Mouse (Mus musculus) small intestine, adult 2 months (tissue): Measurements from ENCODE around the gene Olfr543. TPM values are rescaled to one million over a fixed set of nuclear protein-coding genes. Genes with fewer than 3 reads are reported as not detected.

Experiments used
- H3K27ac ChIP-seq: fragments of 200-500 bp; 2 replicates; pipeline ENCODE4 v1.5.1; 2012; ENCODE audit warnings: low read depth, low read length, control low read depth, inconsistent platforms; ENCODE audit not compliant: insufficient read depth
- H3K27me3 ChIP-seq: fragments of 200-500 bp; 2 replicates; pipeline ENCODE4 v1.6.1; 2012; ENCODE audit warnings: mild to moderate bottlenecking, moderate library complexity, low read length, inconsistent platforms; ENCODE audit not compliant: control insufficient read depth, insufficient read depth
- H3K36me3 ChIP-seq: fragments of 200-500 bp; 2 replicates; pipeline ENCODE4 v1.6.1; 2012; ENCODE audit warnings: mild to moderate bottlenecking, low read length, control low read depth, inconsistent platforms; ENCODE audit not compliant: control insufficient read depth, insufficient read depth
- H3K4me1 ChIP-seq: fragments of 200-500 bp; 2 replicates; pipeline ENCODE4 v1.6.1; 2012; ENCODE audit warnings: low read length, inconsistent platforms, mixed read lengths; ENCODE audit not compliant: control insufficient read depth, insufficient read depth, insufficient read length
- H3K4me3 ChIP-seq: fragments of 200-500 bp; 2 replicates; pipeline ENCODE4 v1.5.1; 2012; ENCODE audit warnings: low read depth, mild to moderate bottlenecking, control low read depth, inconsistent platforms, low read length, moderate library complexity
- CTCF ChIP-seq: fragments of 200-500 bp; IDR thresholded peaks from 2 replicates; pipeline ENCODE4 v1.5.1; 2012; ENCODE audit warnings: low read depth, mild to moderate bottlenecking, control low read depth, inconsistent platforms, low read length, moderate library complexity, mixed read lengths; ENCODE audit not compliant: insufficient replicate concordance, insufficient read length; ENCODE audit errors: extremely low read depth
- POLR2A ChIP-seq: fragments of 200-500 bp; IDR thresholded peaks from 2 replicates; pipeline ENCODE4 v1.6.1; 2012; ENCODE audit warnings: low read depth, mild to moderate bottlenecking, control low read depth, inconsistent platforms, low read length, moderate library complexity
- WGBS: fragments of 180-500 bp; shearing (Covaris S2); methylation state at CpG from one replicate; pipeline ENCODE4 v1.1.7; 2018; 5-methylcytosine and 5-hydroxymethylcytosine counted together
- polyA plus RNA-seq: library from polyadenylated mRNA; depleted of rRNA; stranded (reverse); fragments of >200 nt; gene quantifications from 2 replicates; pipeline ENCODE4 v1.2.3, GENCODE M21; 2012; rRNA removed

Olfr543 gene
- polyA plus RNA-seq, 1 experiment = not detected

DNA sequence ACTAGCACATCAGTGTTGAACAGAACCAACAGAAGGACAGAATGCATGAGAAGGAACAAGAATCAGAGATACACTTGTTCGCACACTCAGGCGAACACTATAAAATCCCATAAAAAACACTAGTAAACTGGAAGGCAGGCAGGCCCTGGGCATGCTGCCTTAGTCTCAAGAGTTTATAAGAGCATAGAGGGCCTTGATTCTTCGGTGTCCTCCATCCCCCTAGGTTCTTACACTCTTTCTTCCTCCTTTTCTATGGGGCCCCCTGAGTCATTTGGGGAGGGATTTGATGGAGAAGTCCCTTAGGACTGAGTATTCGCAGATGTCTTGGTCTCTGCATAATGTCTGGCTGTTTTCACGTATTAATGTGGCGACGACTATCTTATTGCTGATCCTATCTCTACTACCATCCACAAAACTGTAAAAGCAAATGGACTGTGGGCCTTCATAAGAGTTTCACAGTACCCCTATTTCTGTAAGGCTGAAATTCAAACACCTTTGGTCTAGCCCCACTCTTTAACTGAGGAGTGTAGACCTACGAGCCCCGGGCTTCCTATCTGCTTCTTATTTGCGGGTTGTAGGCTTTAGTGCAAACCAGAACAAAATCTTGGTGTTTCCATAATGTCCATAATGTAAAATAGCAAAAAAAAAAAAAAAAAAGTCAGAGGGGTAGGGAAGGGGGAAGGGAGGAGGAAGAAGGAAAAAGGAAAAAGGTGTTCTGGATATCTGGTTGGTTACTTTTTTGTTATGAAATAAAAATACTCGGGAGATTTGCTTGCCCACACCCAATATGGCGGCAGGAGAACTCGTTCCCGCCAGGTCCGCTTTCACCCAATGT lies 40.4 kb downstream of the Olfr543 start:
- Histone ChIP-seq H3K4me3 (peak overlapping the region; percentile 94), H3K27me3 (no peaks in the 10 kb centered on the region), H3K27ac (no peak overlapping the region), H3K4me1 (0 out of 2 replicates have a peak, but pooled peaks cover 2% of the 10 kb centered on the region), H3K36me3 (peaks cover 9% of the 10 kb centered on the region)
- 51% methylated on average over 15 of the region's 15 CpGs for WGBS
- no peak for TF ChIP-seq CTCF
- no peak for TF ChIP-seq POLR2A

DNA sequence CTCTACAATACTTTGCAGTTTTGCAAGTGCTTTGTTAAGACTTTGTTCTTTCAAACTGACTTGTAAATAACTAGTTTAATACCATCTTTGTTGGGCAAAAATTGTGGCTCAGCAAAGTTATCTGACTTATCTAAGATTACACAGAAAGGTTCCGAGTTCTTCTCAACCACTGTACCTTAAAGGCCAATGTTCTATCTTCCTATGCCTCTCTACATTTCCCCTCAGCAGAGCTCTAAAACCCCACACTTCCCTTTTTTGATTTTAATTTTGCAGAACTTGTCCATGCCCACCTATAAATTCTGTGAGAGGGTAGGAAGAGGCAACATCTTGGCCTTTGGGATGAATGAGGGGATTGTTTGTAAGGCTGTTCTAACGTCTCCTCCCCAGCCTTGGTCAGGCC lies 47.1 kb downstream of the Olfr543 start:
- no peaks in the 10 kb centered on the region for H3K27me3 ChIP-seq
- TF ChIP-seq CTCF = no peak
- TF ChIP-seq POLR2A = no peak
- 70% methylated on average over 2 of the region's 2 CpGs for WGBS

More for the DNA sequence above, 47.1 kb downstream of the Olfr543 start:
- Histone ChIP-seq H3K36me3 (peaks cover 22% of the 10 kb centered on the region), H3K27ac (no peak overlapping the region), H3K4me3 (no peak overlapping the region), H3K4me1 (no peaks in the 10 kb centered on the region)

Other genes starting within 250 kb of the Olfr543 start
- 74.5 and 165 TPM in 2 replicates for gene Rhog, start 225.6 kb downstream of the Olfr543 start, polyA plus RNA-seq
- 20.7 and 21.6 TPM in 2 replicates for gene Stim1, start 213.9 kb downstream of the Olfr543 start, polyA plus RNA-seq
- 2.2 and 4.0 TPM in 2 replicates for gene Rrm1, start 40.0 kb downstream of the Olfr543 start, polyA plus RNA-seq
- gene Olfr544, start 6.6 kb upstream of the Olfr543 start, polyA plus RNA-seq = not detected in 2 replicates
- gene Olfr545, start 17.9 kb upstream of the Olfr543 start, polyA plus RNA-seq = not detected in 2 replicates
- not detected in 2 replicates for gene Olfr547, start 53.1 kb upstream of the Olfr543 start, polyA plus RNA-seq
- gene Olfr548-ps1, start 59.2 kb upstream of the Olfr543 start, polyA plus RNA-seq = not detected in 2 replicates
- gene Olfr549, start 68.2 kb upstream of the Olfr543 start, polyA plus RNA-seq = not detected in 2 replicates
- gene Trim21, start 83.8 kb upstream of the Olfr543 start, polyA plus RNA-seq = 1.6 and 2.0 TPM in 2 replicates
- not detected in 2 replicates for gene Olfr550, start 89.8 kb upstream of the Olfr543 start, polyA plus RNA-seq
- gene Olfr551, start 110.2 kb upstream of the Olfr543 start, polyA plus RNA-seq = not detected in 2 replicates
- not detected in 2 replicates for gene Olfr552, start 116.1 kb upstream of the Olfr543 start, polyA plus RNA-seq
- gene Olfr553, start 136.5 kb upstream of the Olfr543 start, polyA plus RNA-seq = not detected in 2 replicates
- gene Olfr554, start 156.8 kb upstream of the Olfr543 start, polyA plus RNA-seq = not detected in 2 replicates
- gene Olfr555, start 177.1 kb upstream of the Olfr543 start, polyA plus RNA-seq = not detected in 2 replicates
- not detected in 2 replicates for gene Olfr556, start 183.2 kb upstream of the Olfr543 start, polyA plus RNA-seq
- 1.7 and 2.2 TPM in 2 replicates for gene Trim68, start 205.6 kb upstream of the Olfr543 start, polyA plus RNA-seq
- gene Olfr557, start 214.2 kb upstream of the Olfr543 start, polyA plus RNA-seq = not detected in 2 replicates
- 0.11 and 0.63 TPM in 2 replicates for gene Olfr558, start 220.5 kb upstream of the Olfr543 start, polyA plus RNA-seq
- not detected in 2 replicates for gene Olfr33, start 237.4 kb upstream of the Olfr543 start, polyA plus RNA-seq
- not detected in 2 replicates for gene Olfr559, start 245.8 kb upstream of the Olfr543 start, polyA plus RNA-seq